Comparison of ENCODE assay signal across 17 mouse cellular contexts in the genomic region with DNA sequence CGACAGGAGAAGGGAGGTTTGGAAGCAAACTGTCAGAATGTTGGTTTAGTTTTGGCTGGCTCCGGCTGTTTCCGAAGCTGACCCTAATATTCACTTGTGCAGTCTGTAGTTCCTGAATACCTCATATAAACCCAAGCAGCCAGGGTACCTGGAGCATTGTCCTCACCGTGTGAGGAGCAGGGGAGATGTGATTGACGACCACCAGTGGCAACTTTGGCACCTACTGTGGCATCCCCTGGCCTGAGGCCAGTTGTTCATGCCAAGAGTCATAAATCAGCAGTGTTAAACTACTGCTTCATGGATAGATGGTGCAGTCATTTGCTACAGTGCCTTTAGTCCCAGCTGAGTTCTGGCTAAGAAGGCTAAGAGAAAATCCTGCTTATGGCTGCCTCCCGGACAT. TPM values are rescaled to one million over a fixed set of nuclear protein-coding genes. Genes with fewer than 3 reads are reported as not detected.
DNase-seq lines count a peak whose midpoint lies in the region; ATAC-seq and TF ChIP-seq lines count a peak whose summit lies in the region.
"Had no signal": no experiment of that assay in that cellular context is flagged by ENCODE, and none has a peak within 500 bp of the region (broad histone marks: within the 10 kb centered on the region; RNA-seq: fewer than 3 reads in every experiment).

No protein-coding gene starts in this region.

- ATAC-seq in hindbrain, embryonic 13.5 days (ENCODE audit: low FRiP score), result 0 out of 2 replicates have a peak, but pooled peaks have one; percentile 61
- no peak for ATAC-seq in hindbrain, embryonic 12.5 days (ENCODE audit: low FRiP score)
- peak; percentile 12; the same call in 1 of the 2 replicates for ATAC-seq in limb, embryonic 14.5 days (ENCODE audit: low FRiP score, low read depth)
- ATAC-seq: forebrain, embryonic 13.5 days; liver, embryonic 12.5 days had no signal

- no peaks in the 10 kb centered on the region for H3K4me1 ChIP-seq in hindbrain, embryonic 13.5 days (replicated peaks)
- no peaks in the 10 kb centered on the region for H3K4me1 ChIP-seq in hindbrain, embryonic 12.5 days
- H3K4me1 ChIP-seq in limb, embryonic 14.5 days (ENCODE audit: control insufficient read depth, insufficient read depth, low read length), result no peaks in the 10 kb centered on the region; the same call in 1 of the 2 replicates
- no peaks in the 10 kb centered on the region for H3K4me1 ChIP-seq in limb, embryonic 10.5 days
- H3K4me1 ChIP-seq: embryonic facial prominence, embryonic 10.5 days; forebrain, embryonic 13.5 days; liver, embryonic 12.5 days; lung, embryonic 15.5 days; neural tube, embryonic 12.5 days had no signal

- no peak overlapping the region for H3K4me2 ChIP-seq in hindbrain, embryonic 13.5 days
- H3K4me2 ChIP-seq in hindbrain, embryonic 12.5 days (replicated peaks), result no peak overlapping the region
- H3K4me2 ChIP-seq in limb, embryonic 14.5 days (replicated peaks; ENCODE audit: low read depth, low read length, severe bottlenecking), result no peak overlapping the region
- H3K4me2 ChIP-seq: forebrain, embryonic 13.5 days; liver, embryonic 12.5 days; lung, embryonic 15.5 days; neural tube, embryonic 12.5 days had no signal

- no peak overlapping the region for H3K27ac ChIP-seq in hindbrain, embryonic 13.5 days
- H3K27ac ChIP-seq in hindbrain, embryonic 12.5 days, result no peak overlapping the region
- no peak overlapping the region for H3K27ac ChIP-seq in limb, embryonic 14.5 days (replicated peaks; ENCODE audit: low read depth, low read length)
- H3K27ac ChIP-seq in limb, embryonic 10.5 days, result no peak overlapping the region
- H3K27ac ChIP-seq: embryonic facial prominence, embryonic 10.5 days; forebrain, embryonic 13.5 days; liver, embryonic 12.5 days; lung, embryonic 15.5 days; neural tube, embryonic 12.5 days had no signal

- H3K9me3 ChIP-seq in hindbrain, embryonic 13.5 days, result no peaks in the 10 kb centered on the region
- no peaks in the 10 kb centered on the region for H3K9me3 ChIP-seq in hindbrain, embryonic 12.5 days (replicated peaks)
- no peaks in the 10 kb centered on the region for H3K9me3 ChIP-seq in limb, embryonic 14.5 days (ENCODE audit: control insufficient read depth, low read length)
- no peaks in the 10 kb centered on the region for H3K9me3 ChIP-seq in limb, embryonic 10.5 days (replicated peaks)
- H3K9me3 ChIP-seq: embryonic facial prominence, embryonic 10.5 days; forebrain, embryonic 13.5 days; liver, embryonic 12.5 days; lung, embryonic 15.5 days; neural tube, embryonic 12.5 days had no signal

- no peak overlapping the region for H3K9ac ChIP-seq in hindbrain, embryonic 13.5 days
- H3K9ac ChIP-seq in hindbrain, embryonic 12.5 days, result no peak overlapping the region
- H3K9ac ChIP-seq in limb, embryonic 14.5 days (ENCODE audit: low read depth, low read length, severe bottlenecking), result no peak overlapping the region
- H3K9ac ChIP-seq: forebrain, embryonic 13.5 days; liver, embryonic 12.5 days; lung, embryonic 15.5 days; neural tube, embryonic 12.5 days had no signal

- TF ChIP-seq POLR2A in limb, embryonic 14.5 days (IDR thresholded peaks at IDR 0.05; ENCODE audit: borderline replicate concordance, extremely low read depth, insufficient read depth, insufficient read length), result no peak

- DNase-seq in limb, embryonic 14.5 days (ENCODE audit: low spot score), result peak; percentile 30
- no peak for DNase-seq in limb, embryonic 10.5 days (ENCODE audit: low spot score)
- DNase-seq in MN1 (ENCODE audit: low spot score) (peak; percentile 8), adipocyte (ENCODE audit: low spot score) (peak; percentile 10)
- DNase-seq in urinary bladder, adult 2 months (ENCODE audit: low spot score), result no peak
- DNase-seq: adrenal gland, adult 2 months; heart, postnatal 4 days; kidney, adult 8-10 months; retina, postnatal 1 day; thymus, adult 2 months had no signal

- H3K36me3 ChIP-seq in hindbrain, embryonic 13.5 days, result no peaks in the 10 kb centered on the region
- no peaks in the 10 kb centered on the region for H3K36me3 ChIP-seq in hindbrain, embryonic 12.5 days
- no peaks in the 10 kb centered on the region for H3K36me3 ChIP-seq in limb, embryonic 14.5 days (ENCODE audit: control insufficient read depth, insufficient read depth, low read length)
- no peaks in the 10 kb centered on the region for H3K36me3 ChIP-seq in limb, embryonic 10.5 days
- H3K36me3 ChIP-seq: embryonic facial prominence, embryonic 10.5 days; liver, embryonic 12.5 days; lung, embryonic 15.5 days; neural tube, embryonic 12.5 days had no signal

- H3K27me3 ChIP-seq in hindbrain, embryonic 13.5 days, result no peaks in the 10 kb centered on the region
- H3K27me3 ChIP-seq in hindbrain, embryonic 12.5 days, result no peaks in the 10 kb centered on the region
- H3K27me3 ChIP-seq in limb, embryonic 14.5 days (ENCODE audit: control insufficient read depth, insufficient read depth, low read length), result no peaks in the 10 kb centered on the region
- H3K27me3 ChIP-seq in limb, embryonic 10.5 days (ENCODE audit: low read depth, poor library complexity, severe bottlenecking), result no peaks in the 10 kb centered on the region
- H3K27me3 ChIP-seq: forebrain, embryonic 13.5 days; lung, embryonic 15.5 days; neural tube, embryonic 12.5 days had no signal

- 56% methylated on average over 6 of the region's 6 CpGs for WGBS in hindbrain, embryonic 13.5 days
- WGBS in hindbrain, embryonic 12.5 days, result 75% methylated on average over 6 of the region's 6 CpGs
- 47% methylated on average over 6 of the region's 6 CpGs for WGBS in limb, embryonic 14.5 days
- 62% methylated on average over 6 of the region's 6 CpGs for WGBS in limb, embryonic 10.5 days

- no peak overlapping the region for H3K4me3 ChIP-seq in hindbrain, embryonic 13.5 days
- H3K4me3 ChIP-seq in hindbrain, embryonic 12.5 days, result no peak overlapping the region
- H3K4me3 ChIP-seq in limb, embryonic 14.5 days (replicated peaks; ENCODE audit: low read length), result no peak overlapping the region
- H3K4me3 ChIP-seq in limb, embryonic 10.5 days, result no peak overlapping the region
- H3K4me3 ChIP-seq: embryonic facial prominence, embryonic 10.5 days; forebrain, embryonic 13.5 days; liver, embryonic 12.5 days; lung, embryonic 15.5 days; neural tube, embryonic 12.5 days had no signal

RNA-seq across cellular contexts. Expression of a gene that starts 49.2 kb away (rescaled TPM):
- 4.1 and 4.6 TPM in 2 replicates for polyA plus RNA-seq in hindbrain, embryonic 13.5 days (2015; fragmentation: Nextera tagmentation; extraction: Ambion mirVana)
- polyA plus RNA-seq in hindbrain, embryonic 12.5 days (2016; fragmentation: Nextera tagmentation; extraction: Ambion mirVana), result 2.6 and 3.0 TPM in 2 replicates
- polyA plus RNA-seq in limb, embryonic 14.5 days (2012; rRNA removed), result 2.2 and 2.5 TPM in 2 replicates
- 2.5 and 3.0 TPM in 2 replicates for polyA plus RNA-seq in limb, embryonic 14.5 days (2014; fragmentation: Nextera tagmentation; extraction: Ambion mirVana)
- polyA plus RNA-seq in limb, embryonic 10.5 days (2016; fragmentation: Nextera tagmentation; extraction: Ambion mirVana), result 0.95 and 1.1 TPM in 2 replicates
- 0.52 and 0.72 TPM in 2 replicates for polyA plus RNA-seq in urinary bladder, adult 2 months (2012; rRNA removed)

Comparison
In these comparisons a context has a peak if more than half of its experiments do, and no peak if none do; other contexts are left out.
1. DNase-seq: peak in limb, embryonic 14.5 days (single experiment), MN1 (single experiment) and adipocyte (single experiment); none in limb, embryonic 10.5 days (single experiment) and urinary bladder, adult 2 months (single experiment).